Mouse (Mus musculus) kidney, adult 2 months (tissue): ENCODE results near the gene Pgs1.

Experiments
- CTCF ChIP-seq: fragments of 200-500 bp; conservative IDR thresholded peaks from 2 replicates; pipeline ENCODE4 v1.5.1; 2011; ENCODE audit warnings: low read depth, mild to moderate bottlenecking, control low read depth, low read length, moderate library complexity, mixed read lengths; ENCODE audit not compliant: insufficient read depth, insufficient read length
- POLR2A ChIP-seq: fragments of 200-500 bp; IDR thresholded peaks from one replicate; pipeline ENCODE4 v1.6.1; 2011; ENCODE audit warnings: low read depth, low read length, control low read depth

DNA sequence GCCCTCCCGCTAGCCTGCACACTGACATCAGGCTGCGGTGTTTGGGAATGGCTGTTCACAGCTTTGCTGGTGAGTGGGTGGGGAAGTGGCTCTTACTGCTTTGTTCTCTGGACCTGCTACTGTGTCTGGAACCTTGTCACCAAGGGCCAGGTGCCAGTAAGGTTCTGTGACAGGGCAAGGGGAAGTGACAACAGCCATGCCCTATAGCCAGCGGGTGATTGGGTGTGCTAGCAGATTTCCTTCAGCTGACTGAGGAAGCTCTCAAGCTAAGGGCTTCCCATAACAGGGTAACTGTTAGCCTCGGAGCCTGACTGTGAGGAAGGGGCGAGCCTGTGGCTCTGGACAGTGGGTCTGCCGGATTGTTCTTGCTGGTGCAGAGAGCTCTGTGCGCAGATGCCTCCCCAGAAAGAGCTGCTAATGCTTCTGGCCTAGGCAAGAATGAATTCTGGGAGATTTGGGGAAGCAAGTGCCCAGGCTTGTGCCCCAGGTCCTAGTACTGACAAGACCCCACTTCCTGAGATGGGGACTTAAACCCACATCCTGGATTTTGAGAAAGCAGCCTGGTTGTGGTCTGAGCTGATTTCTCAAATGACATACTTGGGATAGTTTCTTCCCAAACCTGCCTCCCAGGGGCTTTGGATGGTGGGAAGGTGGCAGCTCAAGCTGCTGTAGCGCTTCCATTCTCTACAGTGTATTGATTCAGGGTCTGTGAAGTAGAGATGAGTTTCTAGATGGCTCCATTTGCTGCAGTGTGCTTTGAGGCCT is 29.5 kb downstream of the Pgs1 start:
- TF ChIP-seq CTCF (no peak), POLR2A (no peak)
